ENCODE assay signal across 7 mouse cellular contexts in genomic region chr5:24685366-24686093, GRCm38 (mm10). TPM values are rescaled to one million over a fixed set of nuclear protein-coding genes. Genes with fewer than 3 reads are reported as not detected.
A peak's percentile ranks its signal among the peaks of the same experiment; 100 is the strongest.
DNase-seq lines count a peak whose midpoint lies in the region; ATAC-seq and TF ChIP-seq lines count a peak whose summit lies in the region.

Gene Nub1, plus strand, starts transcription at chr5:24685532.

- peak within 1 kb of the TSS; percentile 76 for H3K4me2 ChIP-seq in intestine, postnatal 0 days (replicated peaks; ENCODE audit: low read depth)
- peak within 1 kb of the TSS; percentile 68 for H3K4me2 ChIP-seq in midbrain, embryonic 12.5 days (replicated peaks)

- H3K27ac ChIP-seq in embryonic facial prominence, embryonic 10.5 days (replicated peaks): peak within 1 kb of the TSS; percentile 93
- peak within 1 kb of the TSS; percentile 96 for H3K27ac ChIP-seq in intestine, postnatal 0 days (ENCODE audit: low read depth, low read length)
- H3K27ac ChIP-seq in midbrain, embryonic 12.5 days (replicated peaks): peak within 1 kb of the TSS; percentile 93
- H3K27ac ChIP-seq in small intestine, adult 2 months (ENCODE audit: insufficient read depth, low read depth, low read length): peak within 1 kb of the TSS; percentile 94

- H3K9ac ChIP-seq in intestine, postnatal 0 days (ENCODE audit: low read depth, low read length): peak within 1 kb of the TSS; percentile 80
- H3K9ac ChIP-seq in midbrain, embryonic 12.5 days (replicated peaks): peak within 1 kb of the TSS; percentile 81

- peak; percentile 79 for TF ChIP-seq CTCF in intestine, postnatal 0 days (IDR thresholded peaks at IDR 0.05; ENCODE audit: low read depth)
- peak; percentile 46; the same call in 1 of the 2 replicates for TF ChIP-seq CTCF in small intestine, adult 2 months (IDR thresholded peaks at IDR 0.05; ENCODE audit: extremely low read depth, insufficient read length, insufficient replicate concordance, low read depth, low read length)

- peak within 1 kb of the TSS; percentile 95 for H3K4me3 ChIP-seq in embryonic facial prominence, embryonic 10.5 days
- H3K4me3 ChIP-seq in intestine, postnatal 0 days (ENCODE audit: low read depth, low read length): peak within 1 kb of the TSS; percentile 94
- H3K4me3 ChIP-seq in midbrain, embryonic 12.5 days: peak within 1 kb of the TSS; percentile 96
- peak within 1 kb of the TSS; percentile 97 for H3K4me3 ChIP-seq in small intestine, adult 2 months (ENCODE audit: low read depth, low read length)

- H3K27me3 ChIP-seq in embryonic facial prominence, embryonic 10.5 days (replicated peaks; ENCODE audit: low read depth, poor library complexity, severe bottlenecking): no peaks in the 10 kb centered on the region
- H3K27me3 ChIP-seq in intestine, postnatal 0 days (replicated peaks; ENCODE audit: control insufficient read depth, insufficient read depth, low read length): no peaks in the 10 kb centered on the region
- H3K27me3 ChIP-seq in midbrain, embryonic 12.5 days: no peaks in the 10 kb centered on the region
- H3K27me3 ChIP-seq in small intestine, adult 2 months (ENCODE audit: control insufficient read depth, insufficient read depth, low read length): no peaks in the 10 kb centered on the region

- peaks cover 16% of the 10 kb centered on the region for H3K4me1 ChIP-seq in embryonic facial prominence, embryonic 10.5 days
- H3K4me1 ChIP-seq in intestine, postnatal 0 days (replicated peaks; ENCODE audit: control insufficient read depth, insufficient read depth, low read length): no peaks in the 10 kb centered on the region
- peaks cover 9% of the 10 kb centered on the region for H3K4me1 ChIP-seq in midbrain, embryonic 12.5 days
- peaks cover 3% of the 10 kb centered on the region; the same call in 1 of the 2 replicates for H3K4me1 ChIP-seq in small intestine, adult 2 months (ENCODE audit: control insufficient read depth, insufficient read depth, insufficient read length, low read length)

- H3K9me3 ChIP-seq in embryonic facial prominence, embryonic 10.5 days: no peaks in the 10 kb centered on the region
- no peaks in the 10 kb centered on the region for H3K9me3 ChIP-seq in intestine, postnatal 0 days (ENCODE audit: control insufficient read depth)
- no peaks in the 10 kb centered on the region for H3K9me3 ChIP-seq in midbrain, embryonic 12.5 days

- WGBS in embryonic facial prominence, embryonic 10.5 days: under 1% methylated on average over 53 of the region's 53 CpGs
- WGBS in intestine, postnatal 0 days: under 1% methylated on average over 53 of the region's 53 CpGs
- 1% methylated on average over 53 of the region's 53 CpGs for WGBS in midbrain, embryonic 12.5 days
- under 1% methylated on average over 53 of the region's 53 CpGs for WGBS in small intestine, adult 2 months

- peak; percentile 100 for DNase-seq in adrenal gland, postnatal 10 days
- DNase-seq in embryonic facial prominence, embryonic 10.5 days (ENCODE audit: low spot score): peak; percentile 100
- DNase-seq in gonadal fat pad, adult 2 months (ENCODE audit: low read depth): peak; percentile 94
- DNase-seq in left cerebral cortex, postnatal 4 days: peak; percentile 100

- ATAC-seq in intestine, postnatal 0 days: peak; percentile 97
- peak; percentile 96 for ATAC-seq in midbrain, embryonic 12.5 days (ENCODE audit: low FRiP score, low read depth)

- peaks cover 13% of the 10 kb centered on the region for H3K36me3 ChIP-seq in embryonic facial prominence, embryonic 10.5 days (replicated peaks)
- peaks cover 17% of the 10 kb centered on the region for H3K36me3 ChIP-seq in intestine, postnatal 0 days (ENCODE audit: control insufficient read depth, insufficient read depth)
- H3K36me3 ChIP-seq in midbrain, embryonic 12.5 days: peaks cover 14% of the 10 kb centered on the region
- peaks cover 10% of the 10 kb centered on the region for H3K36me3 ChIP-seq in small intestine, adult 2 months (ENCODE audit: control insufficient read depth, insufficient read depth, low read length)

- intact Hi-C loops in left cerebral cortex, postnatal 4 days (cut with DNase I): no loop called here

- TF ChIP-seq POLR2A in small intestine, adult 2 months (IDR thresholded peaks at IDR 0.05; ENCODE audit: low read depth, low read length): peak; percentile 69; the same call in 1 of the 2 replicates

RNA-seq across cellular contexts. Expression of gene Nub1, which starts in this region (rescaled TPM):
- 10 to 100 TPM; 43.3 to 43.9 TPM for total RNA-seq in adrenal gland, postnatal 10 days (2021)
- 27.7 and 29.5 TPM in 2 replicates for polyA plus RNA-seq in embryonic facial prominence, embryonic 10.5 days (2016; fragmentation: Nextera tagmentation; extraction: Ambion mirVana)
- 46.1 and 51.0 TPM in 2 replicates for polyA plus RNA-seq in gonadal fat pad, adult 2 months (2012; rRNA removed)
- polyA plus RNA-seq in intestine, postnatal 0 days (2015; fragmentation: Nextera tagmentation; extraction: Ambion mirVana): 18.0 and 19.4 TPM in 2 replicates
- 10 to 100 TPM; 75.3 to 76.6 TPM for total RNA-seq in left cerebral cortex, postnatal 4 days (2021)
- polyA plus RNA-seq in midbrain, embryonic 12.5 days (2016; fragmentation: Nextera tagmentation; extraction: Ambion mirVana): 37.3 and 37.6 TPM in 2 replicates
- 15.4 and 44.1 TPM in 2 replicates for polyA plus RNA-seq in small intestine, adult 2 months (2012; rRNA removed)

Comparison
In these comparisons a context has a peak if more than half of its experiments do, and no peak if none do; other contexts are left out.
1. Peak in every context shown above with its lines: DNase-seq, ATAC-seq, H3K4me3 ChIP-seq and H3K27ac ChIP-seq.